Mouse (Mus musculus) liver, postnatal 0 days (tissue): ENCODE results near the gene Ankrd40.

Source experiments
- CTCF ChIP-seq: sonication (generic); IDR thresholded peaks from 2 replicates; pipeline ENCODE4 v1.5.1; 2016; ENCODE audit warnings: antibody characterized with exemption, low read depth
- EP300 ChIP-seq: IDR thresholded peaks from 2 replicates; pipeline ENCODE4 v1.6.1; 2016; ENCODE audit warnings: antibody characterized with exemption, low read depth, mild to moderate bottlenecking

GRCm38 (mm10) chr11:94283536-94284099 lies 44.2 kb upstream of the Ankrd40 start:
- TF ChIP-seq CTCF: no peak
- TF ChIP-seq EP300: no peak
